Mouse (Mus musculus): Measurements from ENCODE around the gene Zscan5b.
A peak's percentile ranks its signal among the peaks of the same experiment; 100 is the strongest.
"Not testable (repeated sequence)": the region's sequence is repeated elsewhere in the genome, so short reads cannot be mapped to it uniquely, and the experiment has no call there.

Zscan5b gene

DNA sequence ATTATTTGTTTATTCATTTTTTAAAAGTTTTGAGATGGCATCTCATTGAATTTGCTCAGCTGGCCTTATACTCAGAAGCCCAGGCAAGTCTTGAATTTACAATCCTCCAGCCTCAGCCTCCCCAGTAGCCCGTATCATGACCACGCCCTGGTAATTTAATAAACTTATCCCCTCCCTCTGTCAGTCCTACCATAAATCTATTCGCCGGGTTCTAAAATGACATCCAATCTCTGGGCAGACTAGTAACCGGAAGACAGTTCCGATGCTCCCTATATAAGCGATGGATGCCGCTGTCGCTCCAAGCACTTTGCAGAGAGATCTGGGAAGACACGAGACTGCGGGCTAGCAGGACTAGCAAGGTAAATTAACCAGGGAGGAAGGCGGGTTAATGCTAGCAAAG, at the start of gene Zscan5b:
Gene Zscan5b (plus strand): TSS at position 301 of the 400 bp plus-strand sequence.
- no peak for DNase-seq (ENCODE audit: low spot score)

DNA sequence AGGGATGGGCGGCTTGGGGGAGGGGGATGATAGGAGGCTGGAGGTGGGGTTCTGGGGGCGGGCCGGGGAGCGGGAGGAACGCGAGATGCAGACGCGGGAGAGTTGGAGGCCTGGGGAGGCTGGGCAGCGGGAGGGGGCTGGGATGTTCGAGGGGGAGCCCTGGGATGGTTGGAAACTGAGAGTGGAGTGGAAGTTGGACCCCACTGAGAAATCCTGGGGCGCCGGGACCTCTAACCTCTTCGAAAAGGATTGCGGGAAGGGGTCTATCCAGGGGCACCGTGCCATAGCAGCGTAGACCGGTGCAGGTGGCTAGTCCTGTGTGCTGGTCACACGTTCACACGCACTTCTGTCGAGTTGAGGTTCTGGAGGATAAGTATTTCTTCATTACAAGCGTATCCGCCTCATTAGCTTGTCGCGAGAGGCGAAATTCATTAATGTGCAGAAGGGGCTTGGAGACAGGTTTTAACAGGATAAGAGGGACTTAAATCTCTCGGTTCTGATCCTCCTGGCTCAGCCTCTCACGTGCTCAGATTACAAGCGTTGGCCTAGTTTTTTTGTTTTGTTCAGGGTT, 49.3 kb upstream of the Zscan5b start:
- no peak for DNase-seq (ENCODE audit: low spot score)

DNA sequence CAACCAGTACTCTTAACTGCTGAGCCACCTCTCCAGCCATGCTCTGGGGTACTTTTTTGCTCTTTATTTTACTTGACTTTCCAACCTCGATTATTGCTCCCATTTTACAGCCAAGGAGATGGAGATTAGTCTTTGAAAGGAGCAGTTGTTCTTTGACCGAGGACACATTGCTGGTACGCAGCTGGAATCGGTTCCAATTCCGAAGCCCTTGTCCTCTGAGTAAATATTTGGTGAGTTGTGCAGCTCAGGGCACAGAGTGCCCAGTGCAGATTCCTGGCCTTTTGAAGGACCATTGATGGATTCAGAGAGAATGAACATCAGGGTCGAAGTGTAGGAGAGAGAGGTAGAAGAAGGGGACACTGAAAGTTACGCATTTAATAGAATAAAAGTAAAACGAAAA, 48.2 kb upstream of the Zscan5b start:
- no peak for DNase-seq (ENCODE audit: low spot score)

DNA sequence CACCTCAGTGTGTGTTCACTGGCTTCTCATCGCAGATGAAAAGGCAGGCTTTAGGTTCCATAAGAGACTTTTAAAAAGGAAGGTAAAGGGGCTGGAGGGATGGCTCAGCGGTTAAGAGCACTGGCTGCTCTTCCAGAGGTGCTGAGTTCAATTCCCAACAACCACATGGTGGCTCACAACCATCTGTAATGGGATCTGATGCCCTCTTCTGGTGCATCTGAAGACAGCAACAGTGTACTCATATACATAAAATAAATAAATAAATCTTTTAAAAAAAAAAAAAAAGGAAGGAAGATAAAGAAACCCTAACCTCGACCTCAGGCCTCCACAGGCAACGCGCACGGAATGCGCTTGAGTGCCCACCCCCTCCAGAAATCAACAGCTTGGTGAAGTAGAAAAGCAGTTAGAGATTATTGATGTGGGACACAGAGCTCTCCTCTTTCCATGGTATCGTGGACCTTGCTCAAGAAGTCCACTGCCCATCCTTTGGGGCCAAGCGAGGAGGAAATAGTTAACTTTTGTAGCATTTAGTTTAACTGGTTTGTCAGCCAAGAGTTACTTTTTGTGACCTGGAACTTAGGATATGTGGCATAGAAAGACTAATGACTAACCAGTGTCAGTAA, 47.6 kb upstream of the Zscan5b start:
- DNase-seq (ENCODE audit: low spot score), result not testable (repeated sequence)

DNA sequence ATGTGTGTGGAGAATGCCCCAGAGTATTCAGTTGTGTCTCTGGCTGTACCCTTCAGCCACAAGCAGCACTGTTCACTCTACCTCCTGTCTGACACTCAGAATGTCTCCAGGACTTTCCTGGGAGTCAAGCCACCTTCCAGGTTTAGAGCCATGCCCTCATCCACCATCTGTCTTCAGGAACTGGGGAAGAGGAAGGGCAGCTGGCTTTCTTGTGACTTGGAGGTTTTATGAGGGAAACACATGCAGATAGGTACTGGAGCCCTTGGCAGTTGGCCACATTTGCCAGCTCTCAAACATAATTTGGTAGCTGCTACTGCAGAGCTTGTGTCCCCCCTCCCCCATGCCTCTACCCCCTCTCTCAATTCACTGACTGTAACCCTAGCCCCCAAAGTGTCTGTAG, 43.1 kb upstream of the Zscan5b start:
- DNase-seq (ENCODE audit: low spot score), result no peak

DNA sequence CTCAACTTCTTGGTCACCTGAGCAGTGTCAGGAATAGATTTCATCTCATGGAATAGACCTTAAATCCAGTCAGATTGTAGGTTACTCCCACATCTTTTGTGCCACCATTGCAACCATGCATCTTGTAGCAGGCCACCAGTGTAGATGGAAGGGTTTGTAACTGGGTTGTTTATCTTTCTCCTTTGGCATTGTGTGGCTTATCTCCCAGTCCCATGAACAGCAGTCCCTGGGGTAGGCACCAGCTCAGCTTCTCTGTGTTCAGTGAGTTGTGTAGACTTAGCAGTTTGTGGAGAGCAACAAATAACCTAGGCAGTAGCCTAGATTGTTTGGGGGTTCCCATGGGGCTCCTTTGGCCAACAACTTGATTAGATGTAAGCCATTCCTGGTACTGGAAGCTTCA, 39.2 kb upstream of the Zscan5b start:
- DNase-seq (ENCODE audit: low spot score), result no peak

DNA sequence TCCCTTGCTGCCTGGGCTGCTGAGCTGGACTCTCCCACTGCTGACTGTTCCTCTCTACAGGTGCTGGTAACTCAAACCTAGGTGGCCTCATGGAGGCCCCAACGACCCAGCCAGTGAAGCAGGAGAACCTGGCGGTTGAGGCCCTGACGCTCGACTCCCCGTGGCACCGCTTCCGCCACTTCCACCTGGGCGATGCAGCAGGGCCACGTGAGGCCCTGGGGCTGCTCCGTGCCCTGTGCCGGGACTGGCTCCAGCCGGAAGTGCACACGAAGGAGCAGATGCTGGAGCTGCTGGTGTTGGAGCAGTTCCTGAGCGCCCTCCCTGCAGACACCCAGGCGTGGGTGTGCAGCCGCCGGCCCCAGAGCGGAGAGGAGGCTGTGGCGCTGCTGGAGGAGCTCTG, 38.3 kb upstream of the Zscan5b start:
- DNase-seq (ENCODE audit: low spot score), result no peak

DNA sequence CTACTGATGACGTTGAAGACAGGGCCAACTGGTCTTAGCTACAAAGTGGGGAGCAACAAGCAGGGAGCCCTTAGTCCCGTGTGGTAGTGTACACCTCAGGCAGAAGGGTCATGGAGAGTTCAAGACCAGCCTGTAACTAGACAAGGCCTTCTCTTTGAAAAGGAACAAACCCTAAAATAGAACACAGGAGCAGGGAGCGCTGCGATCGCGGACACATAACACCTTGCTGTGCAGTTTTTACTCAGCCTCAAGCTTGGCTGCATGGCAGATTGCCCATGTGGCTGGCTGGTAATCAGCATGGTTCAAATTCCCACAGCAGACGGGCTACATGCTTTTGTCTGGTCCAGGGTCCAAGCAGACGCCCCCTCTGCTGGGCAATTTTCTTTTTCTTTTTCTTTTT, 37.6 kb upstream of the Zscan5b start:
- DNase-seq (ENCODE audit: low spot score), result no peak

DNA sequence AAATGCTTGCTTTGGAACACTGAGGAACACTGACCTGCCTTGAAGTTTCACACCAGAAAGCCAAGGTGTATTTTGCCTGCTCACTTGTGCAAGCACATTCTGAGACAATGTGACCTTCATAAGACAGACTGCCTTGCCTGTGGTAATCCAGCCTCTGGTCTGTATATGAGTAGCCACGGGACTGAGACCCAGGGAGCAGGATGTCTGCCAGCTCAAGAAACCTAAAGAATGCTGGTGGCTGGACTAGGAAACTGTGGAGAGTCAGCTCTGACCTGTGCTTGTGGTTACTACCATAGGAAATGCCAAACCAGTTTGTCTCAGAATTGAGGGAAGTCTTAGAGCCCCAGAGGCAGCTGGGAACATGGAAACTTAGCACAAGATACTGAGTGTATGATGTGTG, 36.7 kb upstream of the Zscan5b start:
- DNase-seq (ENCODE audit: low spot score), result no peak

DNA sequence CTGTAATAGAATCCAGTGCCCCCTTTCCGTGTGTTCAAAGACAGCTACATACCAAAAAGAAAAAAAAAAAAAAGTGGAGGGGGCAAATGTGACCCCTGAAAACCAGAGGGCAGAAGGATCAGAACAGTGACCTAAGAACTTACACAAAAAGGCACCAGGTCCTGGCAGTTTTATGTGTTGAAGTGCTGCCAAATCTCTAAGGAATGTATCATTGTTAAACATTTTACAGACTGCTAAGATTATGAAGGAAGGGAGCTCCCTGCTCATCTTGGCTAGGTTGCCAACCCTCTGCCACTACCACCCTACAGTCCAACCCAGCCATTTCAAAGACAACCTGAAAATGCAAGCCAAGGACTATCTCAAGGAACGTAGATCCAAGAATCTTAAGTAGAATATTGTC, 35.9 kb upstream of the Zscan5b start:
- DNase-seq (ENCODE audit: low spot score), result no peak

DNA sequence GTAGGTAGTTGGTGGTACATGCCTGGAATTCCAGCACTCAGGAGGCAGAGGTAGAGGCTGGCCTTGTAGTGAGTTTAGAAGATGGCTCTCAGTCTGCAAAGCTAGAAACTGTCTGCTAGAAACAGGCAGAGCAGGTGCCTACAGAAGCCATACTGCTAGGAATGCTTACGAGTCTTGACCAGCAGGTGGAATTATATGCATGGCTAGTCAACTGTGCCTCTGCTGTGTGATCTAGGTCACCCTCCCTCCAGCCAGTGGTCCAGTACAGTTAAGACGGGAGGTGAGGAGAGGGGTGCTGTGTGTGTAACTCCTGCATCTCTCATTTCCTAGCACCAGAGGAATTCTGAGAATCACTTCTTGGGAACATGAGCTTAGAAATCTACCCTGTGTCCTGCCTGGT, 35.3 kb upstream of the Zscan5b start:
- DNase-seq (ENCODE audit: low spot score), result no peak

DNA sequence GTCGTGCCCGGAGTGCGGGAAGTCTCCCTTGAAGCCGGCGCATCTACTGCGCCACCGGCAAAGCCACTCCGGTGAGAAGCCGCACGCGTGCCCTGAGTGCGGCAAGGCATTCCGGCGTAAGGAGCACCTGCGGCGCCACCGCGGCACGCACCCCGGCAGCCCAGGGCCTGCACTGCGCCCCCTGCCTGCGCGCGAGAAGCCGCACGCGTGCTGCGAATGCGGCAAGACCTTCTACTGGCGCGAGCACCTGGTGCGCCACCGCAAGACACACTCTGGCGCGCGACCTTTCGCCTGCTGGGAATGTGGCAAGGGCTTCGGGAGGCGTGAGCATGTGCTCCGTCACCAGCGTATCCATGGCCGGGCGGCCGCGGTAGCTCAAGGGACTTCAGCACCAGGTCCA, 32.5 kb upstream of the Zscan5b start:
- DNase-seq (ENCODE audit: low spot score), result no peak

DNA sequence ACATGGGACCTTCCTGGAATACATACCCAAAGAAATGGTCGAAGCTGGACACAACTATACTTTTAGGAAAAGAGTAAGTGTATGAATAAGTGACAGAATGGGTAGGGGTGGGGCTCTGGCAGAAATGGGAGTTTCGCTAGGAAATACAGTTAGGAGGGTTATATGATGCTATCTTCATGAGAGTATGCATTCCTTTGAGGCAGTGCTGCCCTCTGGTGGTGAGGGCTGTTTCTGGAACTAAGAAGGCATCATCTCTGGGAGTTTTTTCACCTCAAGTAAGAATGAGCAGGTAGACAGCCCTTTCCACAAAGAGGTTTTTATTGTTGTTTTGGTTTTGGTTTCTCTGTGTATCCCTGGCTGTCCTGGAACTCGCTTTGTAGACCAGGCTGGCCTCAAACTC, 30.7 kb upstream of the Zscan5b start:
- peak; percentile 60 for DNase-seq (ENCODE audit: low spot score)

DNA sequence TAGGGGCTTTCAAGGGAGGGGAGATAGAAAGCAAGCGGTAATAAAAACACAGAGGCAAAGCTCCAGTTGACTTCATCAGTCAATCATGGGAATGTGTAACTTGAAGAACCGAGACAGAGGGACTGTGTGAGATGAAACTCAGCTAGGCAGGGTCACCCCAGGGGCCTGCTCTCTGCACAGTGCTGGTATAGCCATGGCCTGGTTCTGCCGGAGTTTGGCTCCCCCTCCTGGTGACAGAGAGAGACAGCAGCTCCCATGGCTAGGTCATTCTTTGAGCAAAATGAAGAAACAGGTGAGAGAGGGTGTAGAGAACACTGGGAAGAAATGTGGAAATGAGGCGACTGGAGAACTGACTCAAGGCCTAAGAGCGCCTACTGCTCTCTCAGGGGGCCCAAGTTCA, 27.9 kb upstream of the Zscan5b start:
- DNase-seq (ENCODE audit: low spot score), result peak; percentile 64

DNA sequence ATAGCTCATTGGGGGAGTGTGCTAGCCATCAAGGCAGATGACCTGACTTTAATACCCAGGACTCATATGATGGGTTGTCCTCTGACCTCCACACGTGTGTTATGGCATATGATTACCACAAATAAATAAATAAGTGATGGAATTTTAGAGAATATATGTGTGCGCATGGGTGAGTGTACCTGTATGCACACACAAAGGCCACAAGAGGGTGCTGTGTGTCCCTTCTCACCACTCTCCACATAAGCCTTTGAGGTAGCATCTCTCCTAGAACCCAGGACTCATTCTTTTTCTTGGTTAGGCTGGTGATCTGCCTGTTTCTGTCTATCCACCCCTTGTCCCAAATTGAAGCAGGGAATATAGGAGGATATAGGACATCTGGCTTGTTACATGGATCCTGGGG, 26.3 kb upstream of the Zscan5b start:
- no peak for DNase-seq (ENCODE audit: low spot score)

DNA sequence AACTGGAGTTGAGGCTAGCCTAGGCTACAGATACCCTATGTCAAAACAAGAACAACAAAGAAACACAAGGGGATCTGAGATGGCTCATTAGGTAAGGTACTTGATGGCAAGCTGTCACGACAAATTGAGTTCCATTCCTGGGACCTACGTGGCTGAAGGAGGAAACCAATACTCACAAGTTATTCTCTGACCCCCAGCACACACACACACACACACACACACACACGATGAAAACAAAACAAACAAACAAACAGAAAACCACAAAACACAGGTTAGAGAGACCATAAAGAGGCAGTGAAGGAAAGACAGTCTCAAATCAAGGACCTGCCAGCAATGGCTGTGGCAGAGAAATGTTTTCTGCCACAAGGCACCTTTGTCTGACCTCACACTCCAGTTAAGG, 25.3 kb upstream of the Zscan5b start, which contains the start of gene Galp:
Gene Galp (plus strand): TSS at position 301 of the 400 bp plus-strand sequence.
- DNase-seq (ENCODE audit: low spot score), result no peak

DNA sequence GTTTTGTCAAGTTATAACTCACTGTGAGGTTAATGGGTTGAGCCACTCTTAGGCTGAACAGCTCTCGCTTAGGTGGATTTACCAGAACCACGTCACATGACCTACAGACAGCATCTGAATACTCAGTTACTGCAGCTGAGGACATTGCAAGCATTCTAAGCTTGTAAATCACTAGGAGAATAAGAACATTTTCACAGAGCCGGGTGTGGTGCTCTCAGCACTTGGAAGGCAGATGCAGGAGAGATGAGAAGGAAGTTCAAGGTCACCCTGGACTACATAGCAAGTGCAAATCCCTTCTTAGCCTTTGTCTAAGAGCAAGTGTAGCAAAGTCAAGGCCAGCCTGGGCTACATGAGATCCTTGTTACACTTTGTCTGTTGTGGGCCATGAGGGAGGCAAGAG, 17.9 kb upstream of the Zscan5b start:
- DNase-seq (ENCODE audit: low spot score), result no peak

DNA sequence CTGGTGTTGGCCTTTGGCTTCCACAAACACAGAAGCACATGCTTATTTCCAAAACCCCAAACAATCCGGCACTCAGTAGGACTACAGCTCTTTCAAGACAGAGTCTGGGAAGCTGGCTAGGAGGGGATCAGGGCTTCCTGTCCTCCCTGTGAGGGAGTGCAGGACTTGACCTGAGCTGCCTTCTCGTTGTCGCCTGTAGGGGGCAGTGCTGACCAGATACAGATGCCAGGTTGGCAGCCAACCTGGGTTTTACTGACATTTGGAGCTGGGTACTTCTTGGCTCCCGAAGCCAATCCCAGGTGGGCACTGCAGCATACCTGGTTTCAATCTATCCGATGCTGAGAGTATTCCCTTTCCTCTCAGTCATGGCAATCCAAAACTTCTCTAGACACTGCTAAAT, 8.9 kb upstream of the Zscan5b start:
- no peak for DNase-seq (ENCODE audit: low spot score)

DNA sequence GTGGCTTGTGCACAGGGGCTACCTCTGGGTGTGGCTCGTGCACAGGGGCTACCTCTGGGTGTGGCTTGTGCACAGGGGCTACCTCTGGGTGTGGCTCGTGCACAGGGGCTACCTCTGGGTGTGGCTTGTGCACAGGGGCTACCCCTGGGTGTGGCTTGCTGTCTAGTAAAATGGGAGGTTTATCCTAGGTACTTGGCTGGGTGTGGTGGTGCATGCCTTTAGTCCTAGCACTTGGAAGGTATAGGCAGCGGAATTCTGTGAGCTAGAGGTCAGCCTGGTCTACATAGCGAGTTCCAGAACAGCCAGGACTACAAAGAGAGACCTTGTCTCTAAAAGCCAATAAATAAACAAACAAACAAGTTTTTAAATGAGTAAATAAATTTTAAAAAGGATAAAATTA, 7.4 kb upstream of the Zscan5b start:
- DNase-seq (ENCODE audit: low spot score), result not testable (repeated sequence)

DNA sequence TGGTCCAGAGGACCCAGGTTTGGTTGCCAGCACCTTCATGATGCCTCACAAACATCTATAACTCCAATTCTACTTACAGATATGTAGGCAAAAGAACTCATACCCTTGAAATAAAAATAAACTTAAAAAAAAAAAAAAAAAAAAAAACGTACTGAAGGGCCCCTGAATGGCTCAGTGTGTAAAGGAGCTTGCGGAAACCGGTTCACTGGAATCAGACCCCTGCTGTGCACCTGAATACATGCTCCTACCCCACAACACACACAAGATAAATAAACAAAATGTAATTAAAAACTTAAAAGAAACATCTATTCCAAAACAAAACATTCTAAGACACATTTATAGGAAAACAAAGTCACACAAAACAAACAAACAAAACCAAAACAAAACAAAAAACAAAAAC, 1.9 kb upstream of the Zscan5b start:
- no peak for DNase-seq (ENCODE audit: low spot score)

DNA sequence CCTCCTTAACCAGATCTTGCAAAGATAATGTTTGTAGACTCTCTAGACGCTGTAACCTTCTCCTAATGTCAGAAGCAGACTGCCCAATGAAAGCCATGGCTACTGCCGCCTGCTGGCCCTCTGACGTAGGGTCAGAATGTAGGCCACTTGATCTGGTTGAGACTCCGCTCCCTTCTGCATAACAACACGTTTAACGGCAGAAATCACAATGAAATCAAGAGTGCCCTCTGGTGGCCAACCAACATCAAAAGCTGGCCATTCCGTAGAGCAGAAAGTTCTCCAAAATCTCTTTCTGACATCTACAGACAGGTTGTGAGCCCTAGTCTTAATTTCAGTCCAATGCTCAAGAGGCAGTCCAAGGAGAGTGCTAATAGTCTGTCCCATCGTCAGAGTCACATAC, 6.4 kb downstream of the Zscan5b start:
- DNase-seq (ENCODE audit: low spot score), result not testable (repeated sequence)

DNA sequence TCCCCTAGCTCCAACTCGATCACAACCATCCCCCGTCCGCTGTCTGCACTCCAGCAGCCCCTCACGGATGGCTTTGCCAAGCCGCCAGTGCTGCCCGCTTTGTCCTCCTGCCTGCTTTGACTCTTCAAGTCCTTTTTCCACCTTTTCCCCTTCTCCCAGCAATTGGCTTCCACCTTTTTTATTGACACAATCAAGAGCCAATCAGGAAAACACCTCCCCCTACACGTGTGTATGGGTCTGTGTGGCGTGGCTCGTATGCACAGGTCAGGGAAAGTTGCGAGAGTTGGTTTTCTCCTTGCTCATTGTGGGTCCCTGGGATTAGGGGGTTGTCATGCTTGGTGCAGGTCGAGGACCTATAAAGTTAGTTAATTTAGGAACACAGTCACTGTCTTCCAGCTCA, 17.7 kb downstream of the Zscan5b start:
- DNase-seq (ENCODE audit: low spot score), result no peak

DNA sequence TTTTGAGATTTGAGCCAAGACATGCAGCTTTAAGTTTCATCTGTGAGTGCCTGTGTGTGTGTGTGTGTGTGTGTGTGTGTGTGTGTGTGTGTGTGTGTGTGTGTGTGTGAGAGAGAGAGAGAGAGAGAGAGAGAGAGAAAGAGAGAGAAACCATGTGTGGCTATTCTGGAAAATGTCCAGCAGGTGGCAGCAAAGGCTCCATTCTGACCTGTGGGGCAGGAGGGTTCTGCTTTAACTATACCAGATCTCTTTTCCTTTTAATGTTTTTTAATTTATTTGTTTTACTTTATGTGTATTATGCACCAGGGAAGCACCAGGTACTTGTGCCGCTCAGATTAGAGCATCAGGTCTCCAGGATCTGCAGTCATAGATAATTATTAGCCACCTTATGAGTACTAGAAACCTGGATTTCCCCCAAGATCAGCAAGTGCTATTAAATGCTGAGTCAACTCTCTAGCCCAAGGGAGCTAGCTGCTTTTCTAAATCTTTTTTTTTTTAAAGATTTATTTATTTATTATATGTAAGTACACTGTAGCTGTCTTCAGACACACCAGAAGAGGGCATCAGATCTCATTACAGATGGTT, 18.9 kb downstream of the Zscan5b start:
- DNase-seq (ENCODE audit: low spot score), result peak; percentile 15
